Mouse (Mus musculus) natural killer cell, adult 2 months (primary cell): Measurements from ENCODE around the gene Tmem100.

ENCODE experiments used
- DNase-seq, 2 experiments: peaks; one replicate each; pipeline ENCODE4 v3.0.0; 2022; ENCODE audit warnings: low spot score in 2 of 2

Gene Tmem100

GRCm38 (mm10) chr11:90029841-90030398, at the start of gene Tmem100:
Gene Tmem100, plus strand, starts transcription at chr11:90030348.
- DNase-seq: no peak

- DNase-seq: no peak
Measured at GRCm38 (mm10) chr11:89982918-89983317, 47.2 kb upstream of the Tmem100 start.

GRCm38 (mm10) chr11:89984436-89984835, 45.7 kb upstream of the Tmem100 start:
- no peak for DNase-seq

GRCm38 (mm10) chr11:89985200-89986187, 44.7 kb upstream of the Tmem100 start:
- no peak for DNase-seq

GRCm38 (mm10) chr11:89986516-89986915, 43.6 kb upstream of the Tmem100 start:
- DNase-seq: no peak

GRCm38 (mm10) chr11:89988936-89989589, 41.1 kb upstream of the Tmem100 start:
- peak; percentile 18 to 34 for DNase-seq

- no peak for DNase-seq
Measured at GRCm38 (mm10) chr11:89991661-89992060, 38.5 kb upstream of the Tmem100 start.

- no peak for DNase-seq
Measured at GRCm38 (mm10) chr11:89994706-89995105, 35.4 kb upstream of the Tmem100 start.

GRCm38 (mm10) chr11:89995596-89995995, 34.6 kb upstream of the Tmem100 start:
- DNase-seq: no peak

- DNase-seq: no peak
Measured at GRCm38 (mm10) chr11:89996406-89996805, 33.7 kb upstream of the Tmem100 start.

GRCm38 (mm10) chr11:89996856-89997255, 33.3 kb upstream of the Tmem100 start:
- DNase-seq: no peak

- DNase-seq: no peak
Measured at GRCm38 (mm10) chr11:89998996-89999770, 31.0 kb upstream of the Tmem100 start.

- DNase-seq: no peak
Measured at GRCm38 (mm10) chr11:90000666-90001065, 29.5 kb upstream of the Tmem100 start.

GRCm38 (mm10) chr11:90001396-90002230, 28.5 kb upstream of the Tmem100 start:
- DNase-seq: no peak

GRCm38 (mm10) chr11:90002231-90002986, 27.7 kb upstream of the Tmem100 start, which contains the start of gene Pctp:
Gene Pctp, minus strand, starts transcription at chr11:90002894.
- DNase-seq: peak; percentile 81 to 86

- no peak for DNase-seq
Measured at GRCm38 (mm10) chr11:90002987-90003348, 27.2 kb upstream of the Tmem100 start.

- no peak for DNase-seq
Measured at GRCm38 (mm10) chr11:90003386-90003785, 26.8 kb upstream of the Tmem100 start.

- DNase-seq: no peak
Measured at GRCm38 (mm10) chr11:90006111-90006510, 24.0 kb upstream of the Tmem100 start.

- no peak for DNase-seq
Measured at GRCm38 (mm10) chr11:90007791-90008531, 22.2 kb upstream of the Tmem100 start.
